Mouse (Mus musculus) left cerebral cortex, adult 9 months (tissue): ENCODE measurements around the gene Abhd16a.

ENCODE experiments used
- DNase-seq, 2 experiments: peaks; one replicate each; pipeline ENCODE4 v3.0.0; 2022; ENCODE audit warnings: low spot score in 2 of 2

Abhd16a gene

GRCm38 (mm10) chr17:35082841-35083576, 6.1 kb upstream of the Abhd16a start:
- DNase-seq, result no peak

DNA sequence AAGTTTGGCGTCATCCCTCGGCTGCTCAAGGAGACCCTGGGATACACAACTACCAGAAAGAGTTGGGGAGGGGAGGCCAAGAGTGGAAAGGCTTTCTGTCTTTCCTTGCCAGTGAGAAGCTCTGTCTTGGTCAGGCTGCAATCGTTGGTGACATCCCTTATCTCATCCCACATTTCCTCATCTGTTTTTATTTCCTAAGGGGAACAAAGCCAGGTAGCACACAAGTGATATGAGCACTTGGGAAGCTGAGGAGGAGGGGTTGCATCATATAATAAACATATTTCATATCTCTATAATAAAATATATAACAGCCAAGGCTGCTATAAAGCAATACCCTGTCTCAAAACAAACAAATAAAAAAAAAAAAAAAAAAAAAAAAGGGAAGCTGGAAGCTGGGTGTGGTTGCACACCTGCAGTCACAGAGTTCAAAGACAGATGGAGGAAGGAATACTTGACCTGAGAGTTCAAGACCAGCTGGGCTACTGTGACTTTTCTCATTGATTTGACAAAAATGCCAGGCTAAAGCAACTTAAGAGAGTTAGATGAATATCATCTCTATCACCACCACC, 5.0 kb upstream of the Abhd16a start:
- DNase-seq, result no peak

DNA sequence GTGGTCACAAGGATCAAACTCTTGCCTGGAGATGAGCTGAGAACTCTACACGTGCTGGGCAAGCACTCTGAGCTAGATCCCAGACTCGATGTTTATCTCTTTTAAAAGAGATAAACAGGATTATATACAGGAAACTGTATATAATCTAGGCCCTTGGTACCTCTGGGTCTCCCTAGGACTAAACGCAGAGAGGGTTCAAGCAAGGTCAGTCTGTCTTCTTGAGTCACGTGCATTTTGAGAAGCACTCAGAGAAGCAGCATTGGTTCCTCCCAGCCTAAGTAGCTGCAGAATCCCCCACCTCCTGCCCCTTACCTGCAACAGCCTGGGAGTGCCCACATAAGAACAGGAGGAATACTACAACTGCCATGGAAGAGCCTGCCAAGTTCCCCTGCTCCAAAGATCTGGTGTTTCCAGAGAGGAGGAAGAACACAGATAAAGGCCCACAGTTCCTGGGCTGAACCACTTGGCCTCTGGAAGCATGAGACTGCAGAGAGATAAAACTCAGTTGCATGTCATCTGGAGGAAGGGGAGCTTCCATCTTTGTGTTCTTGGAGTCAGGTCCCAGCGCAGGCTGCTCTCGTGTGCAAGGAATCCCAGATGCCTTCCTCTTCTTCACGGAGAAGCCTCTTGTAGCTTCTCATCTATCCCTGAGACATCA, 3.7 kb upstream of the Abhd16a start, which contains the start of gene Ly6g6f:
Ly6g6f (minus strand) TSS at position 403 of the 658 bp plus-strand sequence.
- no peak for DNase-seq

GRCm38 (mm10) chr17:35088151-35088550, 912 bp upstream of the Abhd16a start:
- DNase-seq, result no peak

- no peak for DNase-seq
Observed at GRCm38 (mm10) chr17:35090166-35090932, 1.3 kb downstream of the Abhd16a start.

- DNase-seq, result no peak
Observed at GRCm38 (mm10) chr17:35092403-35093198, 3.5 kb downstream of the Abhd16a start.

DNA sequence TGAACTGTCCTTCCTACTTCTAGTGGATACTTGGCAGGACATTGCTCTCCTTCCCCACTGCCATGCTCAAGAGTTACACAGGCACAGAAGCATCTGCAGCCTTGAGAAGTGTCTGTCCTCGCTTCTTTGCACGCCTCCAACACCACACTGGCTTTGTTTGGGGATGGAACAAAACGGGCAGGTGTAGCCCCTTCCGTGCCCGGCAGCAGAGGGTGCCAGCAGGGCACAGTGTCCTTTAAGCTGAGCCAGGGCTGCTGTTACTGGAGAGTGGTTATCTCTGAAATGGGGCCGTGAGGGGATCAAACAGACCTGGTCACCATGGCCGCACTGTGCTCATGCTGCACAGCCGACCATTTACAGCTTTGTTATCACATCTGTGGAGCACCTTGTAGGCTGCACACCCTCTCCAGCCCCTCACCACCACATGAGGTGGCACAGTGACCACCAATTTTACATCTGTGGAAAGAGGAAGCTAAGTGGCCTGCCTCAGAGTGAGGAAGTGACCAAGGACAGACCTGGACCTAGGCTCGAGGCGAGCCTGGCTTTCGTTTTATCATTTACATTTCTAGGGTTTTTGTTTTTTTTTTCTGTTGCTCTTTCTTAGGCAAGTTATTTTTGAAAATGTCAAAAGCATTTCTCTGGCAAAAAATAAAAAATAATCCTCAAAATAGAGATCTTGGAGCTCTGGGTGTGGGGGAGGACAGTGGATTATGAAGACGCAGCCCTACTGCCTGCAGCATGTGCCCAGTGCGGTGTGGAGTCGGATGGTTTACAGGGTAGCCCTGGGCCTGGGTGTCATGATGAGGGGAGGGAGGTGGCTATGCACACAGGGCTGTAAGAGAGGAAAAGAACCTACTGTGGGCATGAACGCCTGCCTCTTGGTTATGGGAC, 5.7 kb downstream of the Abhd16a start:
- DNase-seq, result no peak

GRCm38 (mm10) chr17:35096597-35096996, 7.5 kb downstream of the Abhd16a start:
- no peak for DNase-seq

GRCm38 (mm10) chr17:35097164-35097655, 8.1 kb downstream of the Abhd16a start:
- DNase-seq, result peak; percentile 52 to 55

- DNase-seq, result no peak
Observed at GRCm38 (mm10) chr17:35100196-35100765, 11.2 kb downstream of the Abhd16a start.

- DNase-seq, result no peak
Observed at GRCm38 (mm10) chr17:35101161-35101560, 12.1 kb downstream of the Abhd16a start.

GRCm38 (mm10) chr17:35102299-35102698, 13.2 kb downstream of the Abhd16a start:
- no peak for DNase-seq

GRCm38 (mm10) chr17:35103221-35103690, 14.2 kb downstream of the Abhd16a start:
- DNase-seq, result no peak

DNA sequence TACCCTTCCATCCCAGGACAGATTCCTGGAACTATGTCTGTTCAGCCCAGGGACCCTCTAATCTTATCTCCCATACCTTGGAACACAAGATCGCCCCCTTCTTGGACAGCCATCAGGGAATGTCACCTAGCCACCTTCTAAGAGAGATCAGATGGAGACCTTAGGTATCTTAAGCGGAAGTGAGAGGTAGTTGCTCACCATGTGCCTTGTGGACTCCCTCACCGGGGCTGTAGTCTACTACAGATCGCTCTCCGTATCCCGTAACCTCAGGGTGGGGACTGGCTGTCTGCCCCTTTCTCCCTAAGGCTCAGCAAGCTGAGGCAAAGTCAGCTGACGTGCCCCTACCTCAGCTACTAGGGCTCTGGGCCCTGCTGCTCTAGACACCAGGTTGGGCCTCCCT, 15.0 kb downstream of the Abhd16a start:
- no peak for DNase-seq

GRCm38 (mm10) chr17:35104754-35105153, 15.7 kb downstream of the Abhd16a start:
- DNase-seq, result no peak

DNA sequence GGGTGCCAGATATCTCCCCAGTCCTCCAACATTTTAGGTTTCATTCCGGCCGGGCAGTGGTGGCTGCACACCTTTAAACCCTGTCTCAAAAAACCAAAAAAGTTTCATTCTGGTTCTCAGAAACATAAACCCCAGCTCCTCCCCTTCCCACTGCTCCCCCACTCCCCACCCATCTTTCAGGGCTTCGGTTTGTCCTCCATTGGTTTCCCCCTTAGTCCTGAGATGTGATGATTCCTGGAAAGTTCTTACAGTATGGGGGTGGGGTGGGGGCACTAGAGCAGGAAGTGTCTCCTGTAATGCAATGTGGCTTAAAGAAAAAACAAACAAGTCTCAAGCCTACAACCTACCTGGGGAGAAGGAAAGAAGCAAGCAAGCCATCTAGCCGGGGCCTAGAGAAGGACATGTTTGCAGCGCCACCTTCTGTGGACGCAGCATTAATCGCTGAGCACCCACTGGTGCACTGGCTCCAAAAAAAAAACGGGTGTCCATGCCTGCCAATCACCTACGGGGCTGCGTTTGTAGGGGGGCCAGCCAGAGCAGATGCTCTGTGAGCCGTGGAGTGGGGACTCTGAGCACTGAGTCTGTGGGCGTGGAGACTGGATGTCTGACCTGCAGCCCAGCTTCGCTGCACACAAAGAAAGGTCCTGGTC, 16.8 kb downstream of the Abhd16a start:
- no peak for DNase-seq

GRCm38 (mm10) chr17:35106522-35106921, 17.5 kb downstream of the Abhd16a start:
- no peak for DNase-seq

DNA sequence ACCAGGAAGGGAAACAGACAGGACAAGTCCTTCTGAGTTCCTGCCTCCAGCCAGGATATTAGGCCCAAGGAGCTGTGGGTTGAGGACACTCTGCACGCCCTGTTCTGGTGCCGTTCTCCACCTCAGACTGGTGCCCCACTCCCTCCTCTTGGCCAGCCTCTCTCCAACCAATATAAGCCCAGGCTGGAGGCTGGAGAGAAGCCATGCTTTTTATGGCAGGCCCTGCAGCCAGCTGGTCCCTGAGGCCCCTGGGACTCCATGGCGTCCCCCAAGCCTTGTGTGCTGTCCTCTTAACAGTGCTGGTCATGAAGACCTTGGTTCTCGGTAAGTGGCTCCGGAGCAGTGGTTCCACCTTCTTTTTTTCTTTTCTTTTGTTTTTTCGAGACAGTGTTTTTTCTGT, 19.0 kb downstream of the Abhd16a start, which contains the start of gene Ly6g5c:
Ly6g5c (plus strand) TSS at position 183 of the 400 bp plus-strand sequence.
- DNase-seq, result no peak

- no peak for DNase-seq
Observed at GRCm38 (mm10) chr17:35111774-35112173, 22.7 kb downstream of the Abhd16a start.
